Mouse (Mus musculus) ES-CJ7 (cell line): ENCODE results near the gene Dhx9.

Experiments used
- DNase-seq: peaks from one replicate; pipeline ENCODE4 v3.0.0; 2011; ENCODE audit warnings: low read depth, low spot score

Dhx9 gene

DNA sequence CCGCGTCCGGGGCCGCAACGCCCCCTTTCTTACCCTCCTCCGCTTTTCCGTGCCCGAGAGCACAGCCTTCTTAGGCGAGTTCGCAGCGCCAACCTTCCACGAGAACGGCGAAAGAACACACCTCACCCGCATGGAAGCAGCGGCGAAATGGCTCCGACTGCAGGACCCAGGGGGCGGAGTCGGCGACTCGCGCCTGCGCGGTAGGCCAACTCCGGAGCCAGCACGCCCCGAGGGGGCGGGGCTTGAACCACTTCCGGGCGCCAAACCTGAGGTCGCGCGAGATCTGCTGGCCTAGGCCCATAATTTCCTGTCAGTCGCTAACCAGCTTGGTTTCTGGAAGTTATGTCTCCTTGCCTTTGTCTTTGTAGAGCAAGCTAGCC lies at the start of gene Dhx9:
TSS of gene Dhx9 (minus strand) at position 161 of the 380 bp plus-strand sequence.
- DNase-seq = peak; percentile 97

DNA sequence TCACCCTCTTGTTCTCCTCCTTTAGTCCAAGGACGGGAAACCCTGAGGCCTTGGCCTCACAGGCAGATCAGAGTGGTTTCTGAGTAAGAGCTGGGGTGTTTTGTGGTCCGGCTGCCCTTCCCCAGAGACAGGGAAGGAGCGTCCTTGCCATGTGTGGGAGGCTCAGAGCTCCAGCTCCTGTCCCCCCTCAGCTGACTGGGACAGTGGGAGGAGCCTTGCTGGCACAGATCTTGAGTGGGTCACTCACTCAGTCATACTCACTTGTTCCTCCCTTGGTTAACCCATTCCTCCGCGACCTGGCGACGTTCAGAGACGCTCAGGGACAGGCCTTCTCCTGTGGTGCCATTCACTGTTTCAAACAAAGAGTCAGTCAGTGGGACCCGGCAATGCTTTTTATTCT lies 48.2 kb upstream of the Dhx9 start:
- no peak for DNase-seq

GRCm38 (mm10) chr1:153532896-153533295 lies 45.4 kb upstream of the Dhx9 start:
- peak; percentile 92 for DNase-seq

DNA sequence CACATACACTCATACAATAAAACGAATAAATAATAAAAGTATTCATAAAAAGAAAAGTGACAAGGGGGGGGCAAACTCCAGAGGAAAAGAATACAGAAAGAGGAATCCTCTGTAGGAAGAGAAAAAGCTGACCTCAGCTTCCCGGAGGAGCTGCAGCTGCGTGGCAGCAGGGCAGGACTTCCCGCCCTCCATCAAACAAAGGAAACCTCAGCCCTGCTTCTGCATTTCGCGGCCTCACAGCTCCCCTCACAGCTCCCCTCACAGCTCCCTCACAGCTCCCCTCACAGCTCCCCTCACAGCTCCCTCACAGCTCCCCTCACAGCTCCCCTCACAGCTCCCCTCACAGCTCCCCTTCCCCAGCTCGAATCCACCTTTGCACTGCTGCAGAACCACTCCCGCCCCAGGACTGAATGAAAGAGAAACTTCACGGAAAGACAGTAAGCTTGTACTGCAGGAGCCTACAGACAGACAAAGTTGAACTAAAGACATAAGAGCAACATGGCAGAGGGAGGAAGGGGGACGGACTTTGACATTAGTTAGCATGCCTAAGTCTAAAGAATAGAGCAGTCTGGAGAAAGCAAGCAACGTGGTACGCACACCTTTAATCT lies 44.9 kb upstream of the Dhx9 start:
- DNase-seq = peak; percentile 72

- peak; percentile 49 for DNase-seq
Measured at GRCm38 (mm10) chr1:153531677-153532233, 44.3 kb upstream of the Dhx9 start.

DNA sequence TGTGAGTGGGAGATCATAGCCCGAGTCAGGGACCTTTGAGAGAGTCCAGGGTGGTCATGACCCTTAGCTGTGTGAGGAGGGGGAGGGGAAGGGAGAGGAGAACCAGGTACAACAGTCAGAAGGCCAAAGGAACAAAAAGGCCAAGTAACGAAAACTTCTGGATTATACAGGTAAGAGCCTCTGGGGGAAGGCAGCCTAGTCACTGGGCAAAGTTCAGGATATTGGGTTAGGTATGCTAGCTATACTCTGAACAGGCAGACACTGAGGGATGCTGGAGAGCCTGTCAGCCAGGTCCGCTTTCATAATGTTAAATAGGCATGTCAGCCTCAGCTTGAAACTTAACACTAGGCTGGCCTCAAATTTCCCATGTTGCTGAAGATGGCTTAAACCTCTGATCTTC lies 34.7 kb upstream of the Dhx9 start:
- DNase-seq = no peak

- no peak for DNase-seq
Measured at GRCm38 (mm10) chr1:153515368-153515767, 27.9 kb upstream of the Dhx9 start.

- DNase-seq = peak; percentile 71
Measured at GRCm38 (mm10) chr1:153510330-153511009, 23.0 kb upstream of the Dhx9 start.

DNA sequence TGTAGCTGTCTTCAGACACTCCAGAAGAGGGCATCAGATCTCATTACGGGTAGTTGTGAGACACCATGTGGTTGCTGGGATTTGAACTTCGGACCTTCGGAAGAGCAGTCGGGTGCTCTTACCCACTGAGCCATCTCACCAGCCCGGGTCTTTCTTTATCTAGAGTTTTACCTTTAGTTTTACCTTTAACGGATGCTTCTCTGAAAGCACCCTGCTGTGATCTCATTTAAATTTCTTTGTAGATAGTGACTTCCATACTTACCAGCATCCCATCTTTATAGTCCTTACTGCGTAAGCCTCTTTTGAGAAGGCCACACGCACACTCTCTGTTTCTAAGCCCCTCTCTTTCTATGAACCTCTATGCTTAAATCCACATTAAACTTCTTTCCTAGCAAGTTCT lies 22.1 kb upstream of the Dhx9 start:
- DNase-seq = peak; percentile 81

- DNase-seq = no peak
Measured at GRCm38 (mm10) chr1:153509012-153509411, 21.6 kb upstream of the Dhx9 start.

GRCm38 (mm10) chr1:153506266-153506665 lies 18.8 kb upstream of the Dhx9 start:
- DNase-seq = no peak

DNA sequence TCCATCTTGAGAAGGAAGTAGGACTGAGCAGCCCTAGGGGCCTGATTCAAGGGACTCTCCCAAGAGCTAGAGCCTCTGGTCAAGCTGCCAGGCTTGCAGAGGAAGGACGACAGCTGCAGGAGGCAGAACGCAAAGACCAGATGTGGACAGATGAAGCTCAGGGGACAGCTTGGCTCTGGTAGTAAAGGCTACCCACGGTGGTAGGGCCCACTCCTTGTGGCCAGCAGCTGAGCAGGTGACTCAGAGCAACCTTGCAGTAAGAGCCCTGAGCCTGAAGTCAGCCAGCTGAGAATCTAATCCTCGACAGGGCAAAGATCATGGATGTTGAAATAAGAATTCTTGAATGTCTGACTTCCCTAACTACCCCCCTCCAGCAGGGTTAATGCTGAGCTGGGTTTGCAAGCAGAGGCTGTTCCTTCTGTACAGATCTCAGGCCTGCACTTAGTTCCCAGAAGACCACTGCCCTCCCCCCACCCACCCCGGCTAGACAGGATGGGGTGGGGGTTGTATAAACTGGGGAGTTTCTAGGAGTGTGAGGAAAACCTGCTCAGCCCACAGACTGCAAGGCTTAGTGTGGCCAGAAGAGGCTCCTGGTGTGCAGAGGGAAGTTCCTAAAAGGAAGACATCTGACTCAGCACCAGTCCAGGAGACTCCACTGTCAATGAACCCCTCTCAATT lies 14.3 kb upstream of the Dhx9 start:
- peak; percentile 75 for DNase-seq

GRCm38 (mm10) chr1:153500030-153500429 lies 12.6 kb upstream of the Dhx9 start:
- peak; percentile 81 for DNase-seq

GRCm38 (mm10) chr1:153496030-153496429 lies 8.6 kb upstream of the Dhx9 start:
- DNase-seq = no peak

DNA sequence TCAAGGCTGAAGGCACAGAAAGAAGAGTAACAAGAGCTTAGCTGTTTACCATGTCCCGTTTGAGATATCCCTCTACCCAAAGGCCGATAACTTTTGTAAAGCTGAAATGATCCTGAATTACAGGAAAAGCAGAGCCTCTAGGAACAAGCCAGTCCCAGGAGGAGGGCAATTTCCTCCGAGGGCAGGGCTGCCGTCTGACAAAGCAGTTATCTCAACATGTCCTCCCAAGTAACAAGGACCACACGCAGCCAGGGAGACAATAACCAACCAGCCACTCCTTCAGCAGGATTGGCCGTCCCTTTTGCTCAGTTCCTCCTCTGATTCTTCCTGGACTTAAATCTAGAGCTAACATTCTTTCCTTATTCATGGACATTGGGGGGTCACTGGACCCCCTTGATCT lies 6.5 kb upstream of the Dhx9 start:
- peak; percentile 82 for DNase-seq

- peak; percentile 88 for DNase-seq
Measured at GRCm38 (mm10) chr1:153493338-153493737, 5.9 kb upstream of the Dhx9 start.

GRCm38 (mm10) chr1:153491822-153492221 lies 4.4 kb upstream of the Dhx9 start:
- DNase-seq = no peak

- DNase-seq = no peak
Measured at GRCm38 (mm10) chr1:153491345-153491744, 3.9 kb upstream of the Dhx9 start.

DNA sequence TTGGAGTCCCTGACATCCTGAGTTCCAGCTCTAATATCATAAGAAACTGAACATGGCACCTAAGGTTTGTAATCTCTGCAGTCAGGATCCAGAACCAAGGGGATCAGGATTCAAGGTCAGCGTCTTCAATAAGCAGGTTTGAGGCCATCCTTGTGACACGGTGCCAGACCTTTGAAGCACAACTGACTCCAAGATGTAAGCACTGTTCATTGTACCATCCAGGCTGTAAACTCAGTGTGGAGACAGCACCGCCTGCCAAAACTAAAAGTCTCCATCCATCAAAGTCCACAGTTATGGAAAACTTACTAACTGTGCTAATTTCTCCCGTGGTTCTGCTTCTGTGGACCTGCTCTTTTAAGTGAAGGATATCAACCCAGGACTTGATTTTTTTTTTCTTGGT lies 2.5 kb upstream of the Dhx9 start:
- no peak for DNase-seq

- peak; percentile 66 for DNase-seq
Measured at GRCm38 (mm10) chr1:153489540-153489939, 2.1 kb upstream of the Dhx9 start.

DNA sequence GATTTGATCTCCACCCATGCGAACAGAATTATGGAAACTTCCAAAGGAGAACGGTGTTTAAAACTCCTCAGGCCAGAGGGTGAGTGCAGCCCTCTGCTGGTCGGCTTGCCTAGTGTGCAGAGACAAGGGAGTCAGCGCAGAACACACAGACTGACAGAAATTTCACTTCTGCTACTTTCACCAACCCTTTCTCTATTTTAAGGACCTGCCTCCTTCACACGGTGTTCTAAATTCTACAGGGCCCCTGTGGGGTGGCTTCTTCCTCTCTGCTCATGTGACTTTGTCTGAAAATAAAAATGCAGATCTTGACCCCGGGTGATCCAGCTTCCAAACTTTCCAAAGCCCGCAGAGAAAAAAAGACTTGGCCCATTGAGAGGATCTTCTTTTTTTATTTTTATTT lies 1.7 kb upstream of the Dhx9 start:
- DNase-seq = peak; percentile 75

DNA sequence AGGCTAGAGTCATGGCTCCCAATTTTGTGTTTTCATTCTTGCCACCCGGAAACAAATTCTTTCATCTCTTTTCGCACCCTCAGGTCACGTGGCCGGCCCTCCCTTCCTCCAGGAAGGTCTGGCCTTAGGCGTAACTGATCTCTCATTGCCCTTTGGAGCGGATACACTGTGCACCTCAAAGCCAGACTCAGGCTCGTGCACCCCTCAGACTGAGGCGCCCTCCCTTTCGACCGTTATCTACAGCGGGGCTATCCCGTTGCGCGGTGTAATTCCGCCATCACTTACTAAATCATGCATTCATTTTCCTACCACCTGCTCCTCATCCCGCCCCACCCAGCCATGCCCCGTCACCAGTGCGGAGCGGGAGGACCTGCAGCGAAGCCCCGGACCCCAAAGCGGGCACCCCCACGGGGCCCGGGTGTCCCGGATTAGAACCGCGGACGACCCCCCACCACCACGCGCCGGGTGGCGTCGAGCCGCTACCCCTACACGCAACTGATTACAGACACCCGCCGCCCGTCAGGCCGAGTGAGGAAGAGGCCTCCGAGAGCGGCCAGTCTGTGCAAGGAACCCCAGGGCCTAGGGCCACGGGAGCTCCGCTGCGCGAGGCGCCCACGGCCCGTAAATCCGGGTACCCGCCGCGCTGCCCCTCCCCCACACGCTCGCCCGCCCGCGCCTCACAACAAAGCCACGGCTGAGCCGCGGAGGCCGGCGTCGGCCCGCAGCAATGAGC lies 527 bp downstream of the Dhx9 start:
- DNase-seq = peak; percentile 78
